8 mouse cellular contexts compared by ENCODE assay signal in genomic region chr3:89772968-89773709, GRCm38 (mm10). TPM values are rescaled to one million over a fixed set of nuclear protein-coding genes. Genes with fewer than 3 reads are reported as not detected.
DNase-seq lines count a peak whose midpoint lies in the region; ATAC-seq lines count a peak whose summit lies in the region.

TSS of gene Ube2q1 (plus strand) at chr3:89773616.

- H3K27me3 ChIP-seq in hindbrain, embryonic 15.5 days, result no peaks in the 10 kb centered on the region

- DNase-seq in R1 (ENCODE audit: low read depth, low spot score), result peak; percentile 90
- DNase-seq in cerebellum, postnatal 25 days, result peak; percentile 97 to 98
- DNase-seq in frontal cortex, postnatal 36 days (ENCODE audit: low spot score in 2 of 2), result peak; percentile 98 to 99
- peak; percentile 98 for DNase-seq in left cerebral cortex, adult 11 months (ENCODE audit: low spot score)
- DNase-seq in lung, postnatal 4 days, result peak; percentile 97 to 99
- DNase-seq in retina, postnatal 7 days (ENCODE audit: low read depth, low spot score), result peak; percentile 89
- DNase-seq in urinary bladder, adult 2 months (ENCODE audit: low spot score), result peak; percentile 92

- peak within 1 kb of the TSS; percentile 94 for H3K27ac ChIP-seq in hindbrain, embryonic 15.5 days (replicated peaks)

- H3K9me3 ChIP-seq in hindbrain, embryonic 15.5 days, result no peaks in the 10 kb centered on the region

- H3K9ac ChIP-seq in hindbrain, embryonic 15.5 days, result peak within 1 kb of the TSS; percentile 90

- peak within 1 kb of the TSS; percentile 92 for H3K4me2 ChIP-seq in hindbrain, embryonic 15.5 days

- peaks cover 19% of the 10 kb centered on the region for H3K36me3 ChIP-seq in hindbrain, embryonic 15.5 days

- peaks cover 38% of the 10 kb centered on the region for H3K4me1 ChIP-seq in hindbrain, embryonic 15.5 days (replicated peaks)

- peak; percentile 95 for ATAC-seq in hindbrain, embryonic 15.5 days (ENCODE audit: low FRiP score, low read depth)

- H3K4me3 ChIP-seq in hindbrain, embryonic 15.5 days, result peak within 1 kb of the TSS; percentile 79

- WGBS in hindbrain, embryonic 15.5 days, result 1% methylated on average over 53 of the region's 90 CpGs

RNA-seq across cellular contexts. Expression of gene Ube2q1, which starts in this region (rescaled TPM):
- 12.2 and 12.3 TPM in 2 replicates for polyA plus RNA-seq in hindbrain, embryonic 15.5 days (2015; fragmentation: Nextera tagmentation; extraction: Ambion mirVana)
- polyA plus RNA-seq in urinary bladder, adult 2 months (2012; rRNA removed), result 25.7 and 38.1 TPM in 2 replicates

Comparison
In these comparisons a context has a peak if more than half of its experiments do, and no peak if none do; other contexts are left out.
1. Peak in every context shown above with its lines: DNase-seq, ATAC-seq, H3K4me3 ChIP-seq and H3K27ac ChIP-seq.